Mouse (Mus musculus): ENCODE results near the gene 4930467E23Rik.
"Not testable (repeated sequence)": the region's sequence is repeated elsewhere in the genome, so short reads cannot be mapped to it uniquely, and the experiment has no call there.

DNA sequence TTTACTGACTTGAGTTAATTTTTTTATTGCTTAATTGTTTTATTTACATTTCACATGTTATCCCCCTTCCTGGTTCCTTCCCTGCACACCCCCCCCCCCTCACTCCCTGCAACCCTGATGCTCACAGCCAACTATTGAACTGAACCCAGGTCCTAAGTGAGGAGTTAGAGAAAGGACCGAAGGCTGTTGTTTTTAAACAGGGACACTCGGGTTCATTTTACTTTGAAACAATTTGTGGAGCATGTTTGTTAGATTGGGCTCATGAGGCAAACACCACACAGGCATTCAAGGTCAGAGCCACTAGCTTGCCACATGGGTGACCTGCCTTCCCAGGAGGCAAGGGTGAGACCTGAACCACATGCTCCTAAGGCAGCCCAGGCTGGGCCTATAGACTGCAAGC, 4.5 kb upstream of the 4930467E23Rik start:
- TF ChIP-seq CTCF (IDR thresholded peaks at IDR 0.05; ENCODE audit: low read depth); EP300 (optimal IDR thresholded peaks at IDR 0.05): not testable (repeated sequence)

Data from stomach, postnatal 0 days (tissue).